Mouse (Mus musculus) lung, embryonic 14.5 days (tissue): Measurements from ENCODE around the gene Zbtb39. TPM values are rescaled to one million over a fixed set of nuclear protein-coding genes. Genes with fewer than 3 reads are reported as not detected.

Source experiments
- ATAC-seq: fragments of 200-750 bp; cut with Nextera tagmentation; 2 replicates; pipeline ENCODE4 v1.8.0; 2017; ENCODE audit warnings: mild to moderate bottlenecking, moderate TSS enrichment, moderate library complexity; ENCODE audit not compliant: insufficient read depth
- DNase-seq: peaks from one replicate; pipeline ENCODE4 v3.0.0-alpha.2; 2015
- H3K27ac ChIP-seq: fragments of 300-500 bp; sonication (generic); 2 replicates; pipeline ENCODE4 v1.5.1; 2014; ENCODE audit warnings: low read depth, mild to moderate bottlenecking, moderate library complexity
- H3K27me3 ChIP-seq: fragments of 300-500 bp; sonication (generic); 2 replicates; pipeline ENCODE4 v1.6.1; 2014; ENCODE audit warnings: low read length, control low read depth; ENCODE audit not compliant: insufficient read depth
- H3K36me3 ChIP-seq: fragments of 300-500 bp; sonication (generic); 2 replicates; pipeline ENCODE4 v1.6.1; 2014; ENCODE audit warnings: control low read depth; ENCODE audit not compliant: insufficient read depth
- H3K4me1 ChIP-seq: fragments of 300-500 bp; sonication (generic); 2 replicates; pipeline ENCODE4 v1.6.1; 2014; ENCODE audit warnings: antibody characterized with exemption, control low read depth; ENCODE audit not compliant: insufficient read depth
- H3K4me2 ChIP-seq: fragments of 300-500 bp; sonication (generic); 2 replicates; pipeline ENCODE4 v1.6.1; 2014; ENCODE audit warnings: mild to moderate bottlenecking
- H3K4me3 ChIP-seq: fragments of 300-500 bp; sonication (generic); 2 replicates; pipeline ENCODE4 v1.5.1; 2014; ENCODE audit warnings: low read depth, low read length
- H3K9ac ChIP-seq: fragments of 300-500 bp; sonication (generic); 2 replicates; pipeline ENCODE4 v1.6.1; 2014
- H3K9me3 ChIP-seq: fragments of 300-500 bp; sonication (generic); 2 replicates; pipeline ENCODE4 v1.6.1; 2016; ENCODE audit warnings: low read depth, low read length, control low read depth
- CTCF ChIP-seq: IDR thresholded peaks from 2 replicates; pipeline ENCODE4 v1.5.1; 2016; ENCODE audit warnings: antibody characterized with exemption, low read depth
- WGBS: fragments of 180-500 bp; shearing (Covaris S2); extraction: QIAGEN DNeasy Blood & Tissue Kit; methylation state at CpG from one replicate; pipeline ENCODE4 v1.1.7; 2014; 5-methylcytosine and 5-hydroxymethylcytosine counted together
- polyA plus RNA-seq: library from polyadenylated mRNA; unstranded; fragments of >200 nt; fragmentation: Nextera tagmentation; extraction: Ambion mirVana; gene quantifications from 2 replicates; pipeline ENCODE4 v1.2.1, GENCODE M21; 2014

Zbtb39 gene
- polyA plus RNA-seq, 1 experiment from 2014 or later: 4.4 TPM

- Histone ChIP-seq H3K9me3 (no peaks in the 10 kb centered on the region), H3K4me2 (no peak within 1 kb of the TSS), H3K36me3 (no peaks in the 10 kb centered on the region), H3K27me3 (no peaks in the 10 kb centered on the region), H3K27ac (no peak within 1 kb of the TSS), H3K4me1 (no peaks in the 10 kb centered on the region), H3K4me3 (no peak within 1 kb of the TSS), H3K9ac (no peak within 1 kb of the TSS)
- ATAC-seq (no peak), DNase-seq (no peak)
- 74% methylated on average over 2 of the region's 2 CpGs for WGBS
- TF ChIP-seq CTCF: peak; percentile 21; the same call in 1 of the 2 replicates
These were observed 34.5 kb upstream of the Zbtb39 start, which contains the start of gene Myo1a for GRCm38 (mm10) chr10:127704766-127705220. Myo1a (plus strand) TSS chr10:127705170.

- whole genome bisulfite sequencing: 90% methylated on average over 4 of the region's 4 CpGs
- ATAC-seq: no peak
- no peaks in the 10 kb centered on the region for H3K9me3 ChIP-seq
- H3K4me3 ChIP-seq: no peak overlapping the region
- no peak overlapping the region for H3K9ac ChIP-seq
- H3K4me1 ChIP-seq: no peaks in the 10 kb centered on the region
- no peak overlapping the region for H3K27ac ChIP-seq
- H3K27me3 ChIP-seq: no peaks in the 10 kb centered on the region
- H3K36me3 ChIP-seq: no peaks in the 10 kb centered on the region
- H3K4me2 ChIP-seq: no peak overlapping the region
- no peak for TF ChIP-seq CTCF
- DNase-seq: no peak
These were observed 33.6 kb upstream of the Zbtb39 start for GRCm38 (mm10) chr10:127705783-127706182.

- whole genome bisulfite sequencing: 60% methylated on average over 7 of the region's 7 CpGs
- H3K4me1 ChIP-seq: no peaks in the 10 kb centered on the region
- no peak overlapping the region for H3K4me2 ChIP-seq
- no peaks in the 10 kb centered on the region for H3K9me3 ChIP-seq
- TF ChIP-seq CTCF: no peak
- no peaks in the 10 kb centered on the region for H3K36me3 ChIP-seq
- ATAC-seq (no peak), DNase-seq (peak; percentile 47)
- H3K4me3 ChIP-seq: no peak overlapping the region
- H3K27ac ChIP-seq: no peak overlapping the region
- H3K9ac ChIP-seq: no peak overlapping the region
- no peaks in the 10 kb centered on the region for H3K27me3 ChIP-seq
These were observed 31.6 kb upstream of the Zbtb39 start for GRCm38 (mm10) chr10:127707721-127708120.

- no peak for ATAC-seq
- WGBS: 75% methylated on average over 3 of the region's 3 CpGs
- no peak for TF ChIP-seq CTCF
These were observed 30.4 kb upstream of the Zbtb39 start for GRCm38 (mm10) chr10:127708850-127709370.

GRCm38 (mm10) chr10:127710331-127710730 lies 29.0 kb upstream of the Zbtb39 start:
- ATAC-seq (no peak), DNase-seq (no peak)
- no peaks in the 10 kb centered on the region for H3K36me3 ChIP-seq
- no peaks in the 10 kb centered on the region for H3K27me3 ChIP-seq
- no peak overlapping the region for H3K4me3 ChIP-seq
- no peaks in the 10 kb centered on the region for H3K4me1 ChIP-seq
- H3K9me3 ChIP-seq: no peaks in the 10 kb centered on the region
- no peak overlapping the region for H3K27ac ChIP-seq
- WGBS: 63% methylated on average over 13 of the region's 13 CpGs
- TF ChIP-seq CTCF: no peak
- no peak overlapping the region for H3K4me2 ChIP-seq
- H3K9ac ChIP-seq: no peak overlapping the region

More at GRCm38 (mm10) chr10:127708850-127709370, 30.4 kb upstream of the Zbtb39 start:
- H3K9ac ChIP-seq: no peak overlapping the region
- no peaks in the 10 kb centered on the region for H3K4me1 ChIP-seq
- H3K4me2 ChIP-seq: no peak overlapping the region
- no peak overlapping the region for H3K27ac ChIP-seq
- H3K36me3 ChIP-seq: no peaks in the 10 kb centered on the region
- no peaks in the 10 kb centered on the region for H3K27me3 ChIP-seq
- no peaks in the 10 kb centered on the region for H3K9me3 ChIP-seq
- no peak for DNase-seq
- no peak overlapping the region for H3K4me3 ChIP-seq

- no peak for TF ChIP-seq CTCF
- no peak for DNase-seq
- 66% methylated on average over 6 of the region's 6 CpGs for WGBS
These were observed 26.6 kb upstream of the Zbtb39 start for GRCm38 (mm10) chr10:127712736-127713135.

GRCm38 (mm10) chr10:127721671-127722418 lies 17.5 kb upstream of the Zbtb39 start:
- Histone ChIP-seq H3K36me3 (no peaks in the 10 kb centered on the region), H3K9me3 (no peaks in the 10 kb centered on the region), H3K27ac (peak overlapping the region; percentile 70; the same call in 1 of the 2 replicates), H3K4me1 (peaks cover 2% of the 10 kb centered on the region; the same call in 1 of the 2 replicates), H3K4me3 (peak overlapping the region; percentile 13), H3K9ac (peak overlapping the region; percentile 46), H3K4me2 (peak overlapping the region; percentile 55), H3K27me3 (peaks cover 7% of the 10 kb centered on the region; the same call in 1 of the 2 replicates)
- WGBS: 6% methylated on average over 20 of the region's 20 CpGs
- no peak for TF ChIP-seq CTCF
- peak; percentile 53; the same call in 1 of the 2 replicates for ATAC-seq
- DNase-seq: peak; percentile 43

More at GRCm38 (mm10) chr10:127712736-127713135, 26.6 kb upstream of the Zbtb39 start:
- Histone ChIP-seq H3K4me2 (no peak overlapping the region), H3K27me3 (no peaks in the 10 kb centered on the region), H3K36me3 (no peaks in the 10 kb centered on the region), H3K27ac (no peak overlapping the region), H3K4me1 (no peaks in the 10 kb centered on the region), H3K9ac (no peak overlapping the region), H3K4me3 (no peak overlapping the region), H3K9me3 (no peaks in the 10 kb centered on the region)
- ATAC-seq: no peak
